Mouse (Mus musculus) frontal cortex, postnatal 36 days (tissue): Measurements from ENCODE around the gene Rfng.
"Not testable (repeated sequence)": the region's sequence is repeated elsewhere in the genome, so short reads cannot be mapped to it uniquely, and the experiment has no call there.

Experiments
- DNase-seq, 2 experiments: peaks; one replicate each; pipeline ENCODE4 v3.0.0; 2022; ENCODE audit warnings: low spot score in 2 of 2

Gene Rfng

GRCm38 (mm10) chr11:120773463-120774190 lies 10.4 kb downstream of the Rfng start:
- no peak for DNase-seq

- no peak for DNase-seq
Measured at GRCm38 (mm10) chr11:120772749-120773148, 11.3 kb downstream of the Rfng start.

DNA sequence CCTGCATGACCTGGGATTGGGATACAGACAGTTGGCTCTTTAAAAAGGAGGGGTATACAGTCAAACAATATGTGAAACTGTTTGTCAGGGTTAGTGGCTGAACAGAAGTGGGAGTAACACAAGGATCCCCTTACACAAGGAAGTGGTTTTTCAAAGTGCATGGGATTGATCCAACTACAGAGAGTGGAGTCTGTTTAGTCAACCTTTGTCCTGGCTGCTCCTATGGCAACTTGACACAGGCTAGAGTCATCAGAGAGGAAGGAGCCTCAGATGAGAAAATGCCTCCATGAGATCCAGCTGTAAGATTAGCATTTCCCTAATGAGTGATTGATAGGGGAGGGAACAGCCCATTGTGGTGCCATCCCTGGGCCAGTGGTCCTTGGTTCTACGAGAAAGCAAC lies 15.8 kb downstream of the Rfng start:
- no peak for DNase-seq

DNA sequence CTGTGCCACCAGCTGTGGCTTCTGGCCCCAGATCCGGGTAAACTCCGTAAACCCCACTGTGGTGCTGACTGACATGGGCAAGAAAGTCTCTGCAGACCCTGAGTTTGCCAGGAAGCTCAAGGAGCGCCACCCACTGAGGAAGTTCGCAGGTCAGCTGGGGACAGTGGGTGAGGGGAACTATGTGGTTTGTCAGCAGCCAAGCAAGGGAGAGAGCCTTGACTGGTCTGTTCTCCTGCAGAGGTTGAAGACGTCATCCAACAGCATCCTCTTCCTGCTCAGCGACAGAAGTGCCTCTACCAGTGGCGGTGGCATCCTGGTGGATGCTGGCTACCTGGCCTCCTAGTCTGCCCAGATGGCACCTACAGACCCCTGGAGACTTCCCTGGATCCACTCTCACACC lies 17.0 kb downstream of the Rfng start:
- DNase-seq: not testable (repeated sequence)

DNA sequence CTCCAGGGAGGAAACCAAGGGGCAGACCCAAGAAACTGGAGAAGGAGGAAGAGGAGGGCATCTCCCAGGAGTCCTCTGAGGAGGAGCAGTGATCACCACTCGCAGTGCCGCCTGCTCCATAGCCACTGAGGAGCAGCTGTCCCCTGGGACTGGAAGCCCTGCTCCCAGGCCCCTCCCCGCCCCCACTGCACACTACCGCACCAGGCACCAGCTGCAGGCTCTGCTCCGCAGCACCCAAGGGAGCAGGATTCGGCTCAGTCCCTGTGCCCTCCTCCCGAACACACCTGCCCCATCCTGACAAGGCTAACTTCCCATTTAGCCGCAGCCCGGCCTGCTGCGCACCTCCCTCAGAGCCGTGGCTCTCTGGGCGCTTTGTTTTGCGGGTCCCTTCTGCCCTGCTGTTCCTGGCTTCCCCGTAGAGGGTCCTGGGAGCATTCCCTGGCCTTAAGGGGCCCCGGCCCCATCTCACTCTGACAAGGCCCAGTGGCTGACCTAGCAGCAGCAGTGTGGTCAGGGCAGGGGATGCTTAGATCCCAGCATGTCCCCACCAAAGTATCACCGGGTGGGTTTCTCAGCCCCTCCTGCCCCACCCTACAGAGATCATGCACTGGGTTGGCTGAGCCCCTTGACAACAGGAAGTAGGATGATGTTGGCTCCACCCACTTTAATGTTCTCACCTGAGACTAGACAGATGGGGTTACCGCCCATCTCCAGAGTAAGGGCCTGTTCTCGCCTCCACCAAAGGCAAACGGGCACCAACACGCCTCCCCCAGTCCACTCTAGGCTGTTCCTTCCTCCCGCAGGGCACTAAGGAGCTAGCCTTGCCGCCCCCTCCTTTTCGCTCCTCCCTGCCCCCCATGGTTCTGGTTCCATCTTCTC lies 20.6 kb downstream of the Rfng start:
- DNase-seq: not testable (repeated sequence)

DNA sequence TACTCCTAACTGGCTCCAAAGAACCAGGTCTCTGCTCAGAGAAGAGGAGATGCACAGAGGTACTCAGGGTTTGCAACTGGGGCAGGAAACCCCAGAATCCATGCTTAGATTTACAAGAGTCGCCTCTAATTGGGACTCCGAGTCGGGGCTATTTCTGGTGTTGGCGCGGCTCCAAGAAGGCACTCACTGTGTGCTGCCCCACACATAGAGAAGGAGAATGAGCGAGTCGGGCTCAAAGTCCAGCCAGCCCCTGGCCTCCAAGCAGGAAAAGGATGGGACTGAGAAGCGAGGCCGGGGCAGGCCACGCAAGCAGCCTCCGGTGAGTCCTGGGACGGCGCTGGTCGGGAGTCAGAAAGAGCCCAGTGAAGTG lies 21.4 kb downstream of the Rfng start, which contains the start of gene Hmga1b:
Hmga1b (plus strand) TSS at position 123 of the 370 bp plus-strand sequence.
- DNase-seq: not testable (repeated sequence)

GRCm38 (mm10) chr11:120761811-120762671 lies 22.0 kb downstream of the Rfng start:
- DNase-seq: no peak

DNA sequence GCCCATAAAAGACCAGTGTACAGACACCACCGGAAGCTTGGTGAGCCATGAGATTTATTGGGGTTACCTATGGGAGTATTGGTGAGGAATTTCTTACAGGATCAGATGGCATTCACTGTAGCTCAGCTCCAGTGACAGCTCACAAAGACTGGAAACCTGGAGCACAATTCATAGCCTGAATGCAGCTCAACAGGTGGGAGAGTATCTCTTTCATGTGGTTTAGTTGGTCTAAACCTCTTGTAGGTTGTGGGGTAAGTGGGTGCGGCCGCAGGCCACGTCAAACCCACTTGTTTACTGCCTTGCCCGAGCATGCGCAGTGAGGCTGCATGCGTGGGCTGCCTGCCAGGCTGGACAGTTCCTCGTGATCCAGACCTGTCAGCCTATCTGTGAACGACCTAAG lies 23.8 kb downstream of the Rfng start:
- DNase-seq: no peak

DNA sequence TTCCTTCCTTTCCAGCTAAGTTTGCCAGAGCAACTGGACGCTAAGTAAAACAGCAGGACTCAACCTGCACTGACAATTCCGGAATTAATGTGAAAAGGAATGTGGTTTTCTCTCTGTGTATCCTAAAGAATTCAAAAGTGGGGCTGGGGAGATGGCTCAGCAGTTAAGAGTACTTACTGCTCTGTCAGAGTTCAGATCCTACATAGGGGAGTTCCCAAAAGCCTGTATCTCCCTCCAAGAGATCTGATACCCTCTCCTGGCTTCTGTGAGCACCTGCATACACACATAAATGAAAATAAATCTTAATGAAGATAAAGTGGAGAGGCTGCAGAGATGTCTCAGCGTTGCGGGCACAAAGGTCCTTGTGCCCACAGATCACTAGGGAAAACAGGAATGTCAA lies 32.4 kb downstream of the Rfng start:
- no peak for DNase-seq

DNA sequence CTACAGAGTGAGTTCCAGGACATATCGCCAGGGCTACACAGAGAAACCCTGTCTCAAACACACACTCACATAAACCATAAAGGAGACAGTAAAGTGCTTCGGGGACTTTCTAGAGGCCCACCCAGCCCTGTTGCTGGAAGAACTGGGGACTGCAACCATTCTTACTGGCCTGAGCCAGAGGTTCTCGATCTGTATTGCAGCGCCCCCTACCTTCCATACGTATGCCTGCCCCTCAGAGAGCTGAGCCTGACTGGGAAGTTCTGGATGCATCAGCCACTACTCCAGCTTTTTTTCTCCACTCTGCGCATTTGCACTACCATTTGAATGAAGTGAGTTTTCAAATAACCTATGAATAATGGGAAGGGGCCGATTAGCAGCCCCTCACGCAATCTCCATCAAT lies 34.6 kb downstream of the Rfng start:
- DNase-seq: peak in 1 of 2 experiments; percentile 8

- no peak for DNase-seq
Measured at GRCm38 (mm10) chr11:120747974-120748373, 36.0 kb downstream of the Rfng start.

GRCm38 (mm10) chr11:120744121-120744701 lies 39.8 kb downstream of the Rfng start:
- DNase-seq: no peak

- no peak for DNase-seq
Measured at GRCm38 (mm10) chr11:120740981-120741380, 43.0 kb downstream of the Rfng start.

DNA sequence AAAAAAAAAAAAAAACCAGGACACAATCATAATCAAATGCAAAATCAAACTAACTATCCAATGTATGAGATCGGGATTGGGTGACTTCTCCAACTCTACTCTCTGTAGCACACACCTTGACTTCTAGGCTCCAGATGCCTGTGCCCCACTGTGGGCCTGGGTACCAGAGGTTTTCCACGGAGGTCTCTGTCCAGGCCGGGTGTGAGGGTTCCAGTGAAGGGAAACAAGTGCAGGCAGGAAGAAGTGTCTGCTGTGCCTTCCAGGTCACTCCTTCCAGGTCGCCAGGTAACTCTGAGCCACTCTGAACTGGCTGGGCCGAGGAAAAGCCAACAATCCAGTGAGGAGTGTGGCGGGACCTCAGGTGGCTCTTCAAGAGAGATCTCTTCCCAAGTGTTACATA lies 47.6 kb downstream of the Rfng start:
- no peak for DNase-seq

DNA sequence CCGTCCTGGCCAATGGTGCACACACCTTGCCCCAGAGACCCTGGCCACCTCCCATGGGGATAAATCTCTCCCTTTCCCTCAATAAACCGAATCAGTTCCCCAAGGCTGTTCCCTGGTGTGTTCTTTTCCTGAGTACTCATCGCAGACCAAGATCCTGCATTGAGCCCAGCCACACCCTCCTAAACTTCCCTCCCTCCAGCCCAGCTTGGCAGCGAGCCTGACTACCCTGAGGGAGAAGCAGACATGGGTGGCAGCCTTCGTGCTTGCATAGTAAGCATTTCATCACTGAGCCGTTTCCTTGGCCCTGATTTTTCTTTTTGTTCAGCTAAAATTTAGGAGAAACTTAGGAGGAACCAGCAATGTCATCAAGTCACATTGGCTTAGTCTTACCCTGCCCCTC lies 50.5 kb downstream of the Rfng start:
- no peak for DNase-seq

DNA sequence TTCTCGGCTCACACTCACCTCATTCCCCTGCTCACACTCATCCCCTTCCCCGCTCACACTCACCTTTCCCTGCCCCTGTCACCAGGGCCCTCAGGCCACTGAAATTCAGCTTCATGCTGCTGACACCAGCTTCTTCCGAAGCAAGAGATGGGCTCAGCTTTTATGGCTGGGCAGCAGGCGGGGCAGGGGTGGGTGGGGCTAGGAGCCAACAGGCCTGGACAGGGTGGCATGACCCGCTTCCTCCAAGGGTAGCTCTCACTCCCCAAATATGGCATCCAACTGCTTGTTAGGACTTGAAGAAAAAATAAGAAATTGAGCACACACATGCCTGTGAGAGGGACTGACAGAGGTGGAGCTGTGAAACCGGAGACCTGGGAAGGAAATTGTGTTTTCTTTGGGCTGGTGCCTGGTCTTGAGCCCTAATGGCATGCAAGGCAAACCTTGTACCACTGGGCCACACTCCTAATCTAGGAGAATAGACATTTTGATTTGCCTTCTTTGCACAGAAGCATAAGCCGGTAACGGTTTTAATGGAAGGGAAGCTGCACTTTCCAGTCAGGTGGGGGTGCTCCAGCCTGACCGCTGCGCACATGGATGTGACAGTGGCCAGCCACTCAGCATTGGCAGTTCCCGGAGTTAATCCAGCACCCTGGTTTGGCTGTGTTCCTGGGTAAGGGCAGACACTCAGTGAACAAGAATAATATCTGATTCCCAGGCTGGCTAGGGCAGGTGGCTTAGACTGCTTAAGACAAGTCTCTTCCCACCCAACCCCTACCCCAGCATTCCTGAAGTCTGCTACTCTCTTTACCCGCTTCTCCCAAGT lies 51.9 kb downstream of the Rfng start, which contains the start of gene Cbr2:
Cbr2 (minus strand) TSS at position 257 of the 823 bp plus-strand sequence.
- no peak for DNase-seq

DNA sequence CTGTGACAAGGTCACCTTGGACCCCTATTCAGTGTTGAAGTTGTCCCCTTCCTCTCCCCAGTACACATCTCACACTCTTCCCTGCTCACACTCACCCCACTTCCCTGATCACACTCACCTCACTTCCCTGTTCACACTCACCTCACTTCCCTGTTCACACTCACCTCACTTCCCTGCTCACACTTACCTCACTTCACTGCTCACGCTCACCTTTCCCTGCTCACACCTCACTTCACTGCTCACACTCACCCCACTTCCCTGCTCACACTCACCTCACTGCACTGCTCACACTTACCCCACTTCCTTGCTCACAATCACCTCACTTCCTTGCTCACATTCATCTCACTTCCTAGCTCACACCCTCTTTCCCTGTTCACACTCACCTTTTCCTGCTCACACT lies 52.6 kb downstream of the Rfng start:
- no peak for DNase-seq
